Mouse (Mus musculus): ENCODE measurements around the gene Gm9745. TPM values are rescaled to one million over a fixed set of nuclear protein-coding genes. Genes with fewer than 3 reads are reported as not detected.
A peak's percentile ranks its signal among the peaks of the same experiment; 100 is the strongest.
"Not testable (repeated sequence)": the region's sequence is repeated elsewhere in the genome, so short reads cannot be mapped to it uniquely, and the experiment has no call there.

The Gm9745 gene
- total RNA-seq (2015) = not detected in 2 replicates
- not detected in 2 replicates for total RNA-seq (2017)

DNA sequence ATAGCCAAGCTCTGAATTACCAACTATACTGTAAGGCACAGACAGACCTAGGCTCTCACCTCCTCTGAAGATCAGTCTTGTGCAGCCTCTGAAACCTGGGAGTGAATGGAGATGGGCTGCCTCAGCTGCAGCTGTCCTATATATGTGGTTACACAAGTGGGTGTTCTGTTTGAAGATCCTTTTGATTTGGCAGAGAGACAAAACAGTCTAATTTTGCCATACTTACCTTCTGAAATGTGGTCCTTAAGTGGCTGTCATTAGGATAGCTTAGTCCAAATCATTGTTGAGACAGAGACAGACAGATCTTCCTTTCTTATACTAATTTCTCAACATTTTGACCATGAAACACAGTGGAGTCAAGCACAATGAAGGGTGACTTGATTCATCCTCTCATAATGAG lies at the start of gene Gm9745:
TSS of gene Gm9745 (minus strand) at position 101 of the 400 bp plus-strand sequence.
- not testable (repeated sequence) for ATAC-seq (replicated peaks; ENCODE audit: poor library complexity)

DNA sequence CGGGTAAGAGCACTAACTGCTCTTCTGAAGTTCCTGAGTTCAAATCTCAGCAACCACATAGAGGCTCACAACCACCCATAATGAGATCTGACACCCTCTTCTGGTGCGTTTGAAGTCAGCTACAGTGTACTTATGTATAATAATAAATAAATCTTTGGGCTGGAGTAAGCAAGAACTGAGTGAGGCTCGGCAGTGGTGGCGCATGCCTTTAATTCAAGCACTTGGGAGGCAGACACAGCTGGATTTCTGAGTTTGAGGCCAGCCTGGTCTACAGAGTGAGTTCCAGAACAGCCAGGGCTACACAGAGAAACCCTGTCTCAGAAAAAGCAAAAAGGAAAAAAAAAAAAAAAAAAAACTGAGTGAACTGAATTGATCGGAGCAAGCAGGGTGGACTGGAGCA lies 49.2 kb upstream of the Gm9745 start:
- ATAC-seq (replicated peaks; ENCODE audit: poor library complexity) = not testable (repeated sequence)

DNA sequence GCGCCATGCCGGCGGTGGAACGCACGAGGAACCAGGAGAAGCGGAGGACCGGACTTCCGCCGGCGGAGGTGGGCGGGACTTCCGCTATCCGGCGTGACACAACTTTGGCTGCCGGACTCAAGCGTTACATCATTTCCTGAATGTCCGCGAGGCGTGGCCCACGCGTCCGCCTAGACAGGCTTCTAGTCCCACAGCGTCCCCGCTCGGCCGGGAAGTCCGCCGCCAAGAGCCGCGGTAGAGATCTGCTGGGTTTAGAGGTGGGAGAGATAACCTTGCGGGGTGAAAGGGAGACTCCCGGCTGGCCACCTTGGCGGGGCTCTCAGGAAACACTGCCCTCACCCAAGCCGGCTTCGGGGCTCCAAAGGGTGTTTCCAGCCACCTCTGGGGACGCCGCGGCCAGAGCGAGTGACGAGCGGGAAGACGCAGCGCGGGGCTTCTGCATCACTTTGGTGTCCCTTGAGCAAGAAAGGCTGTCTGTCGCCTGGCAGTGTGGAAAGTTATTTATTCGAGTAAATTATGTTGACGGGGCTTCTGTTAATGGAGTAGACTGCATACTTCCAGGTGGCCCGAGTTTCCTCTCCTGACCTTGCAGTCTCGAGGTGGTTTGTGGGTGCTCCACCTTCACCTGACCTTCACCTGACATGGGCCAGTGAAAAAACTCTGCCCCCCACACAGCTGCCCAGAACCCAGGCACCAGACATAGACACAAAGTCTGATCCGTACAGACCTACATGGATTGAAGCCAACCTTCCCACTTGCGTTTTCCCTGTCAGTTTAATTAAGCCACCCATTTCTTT lies 48.2 kb upstream of the Gm9745 start, which contains the start of gene Gtpbp4:
TSS of gene Gtpbp4 (minus strand) at position 94 of the 797 bp plus-strand sequence.
- ATAC-seq (replicated peaks; ENCODE audit: poor library complexity) = peak; percentile 89

DNA sequence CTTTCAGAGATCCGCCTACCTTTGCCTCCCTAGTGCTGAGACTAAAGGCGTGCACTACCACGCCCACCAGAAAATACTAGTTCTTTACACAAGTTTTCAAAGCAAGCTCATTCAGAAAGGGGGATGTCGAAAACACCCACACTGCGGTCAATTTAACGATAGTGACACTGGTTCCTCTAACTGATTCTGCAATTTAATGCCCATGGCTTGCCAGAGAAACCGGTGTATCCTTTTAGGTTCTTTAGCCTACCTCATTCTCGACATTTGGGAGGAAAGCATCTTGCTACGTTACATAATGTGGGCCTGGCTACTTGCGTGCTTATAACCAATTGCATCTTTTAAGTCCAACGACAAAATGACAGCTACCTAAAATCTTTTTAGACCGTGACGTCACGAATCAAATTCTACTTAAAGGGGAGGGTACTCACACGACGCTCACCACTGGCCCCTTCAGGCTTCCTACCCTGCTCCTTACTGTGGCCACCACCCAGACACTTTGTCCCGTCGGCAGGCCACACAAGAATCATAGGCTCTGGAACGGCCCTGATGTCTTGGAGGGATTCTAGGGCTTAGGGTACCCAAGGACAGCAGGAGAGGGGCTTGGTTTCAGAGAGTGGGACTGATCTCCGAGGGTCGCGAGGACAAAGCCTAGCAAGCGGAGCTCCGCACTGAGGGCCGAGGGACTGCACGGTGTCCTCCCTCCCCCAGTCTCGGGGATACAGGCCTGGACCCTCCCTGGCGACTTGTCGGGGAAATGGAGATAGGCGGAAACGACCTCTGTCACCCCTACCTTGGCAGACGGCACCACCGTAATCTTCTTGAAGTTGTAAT lies 47.3 kb upstream of the Gm9745 start:
- peak; percentile 38 for ATAC-seq (replicated peaks; ENCODE audit: poor library complexity)

DNA sequence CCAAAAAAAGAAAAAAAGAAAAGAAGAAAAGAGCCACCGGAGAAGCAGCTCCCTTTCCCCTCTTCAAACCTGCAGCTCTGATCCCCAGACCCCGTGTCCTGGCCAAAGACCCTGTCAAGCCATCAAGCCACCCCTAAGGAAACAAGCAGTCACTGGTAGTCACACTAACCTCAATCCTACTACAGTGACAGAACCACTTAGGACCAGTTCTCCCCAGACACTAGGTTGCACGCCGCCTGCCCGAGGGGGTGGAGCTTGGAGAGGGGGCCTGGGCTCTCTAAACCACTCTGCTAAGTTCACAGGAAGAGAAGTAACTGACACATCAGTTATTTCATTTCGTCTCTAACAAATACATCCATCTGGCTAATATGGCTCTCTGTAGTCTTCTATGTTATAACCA lies 44.2 kb upstream of the Gm9745 start:
- no peak for ATAC-seq (replicated peaks; ENCODE audit: poor library complexity)

DNA sequence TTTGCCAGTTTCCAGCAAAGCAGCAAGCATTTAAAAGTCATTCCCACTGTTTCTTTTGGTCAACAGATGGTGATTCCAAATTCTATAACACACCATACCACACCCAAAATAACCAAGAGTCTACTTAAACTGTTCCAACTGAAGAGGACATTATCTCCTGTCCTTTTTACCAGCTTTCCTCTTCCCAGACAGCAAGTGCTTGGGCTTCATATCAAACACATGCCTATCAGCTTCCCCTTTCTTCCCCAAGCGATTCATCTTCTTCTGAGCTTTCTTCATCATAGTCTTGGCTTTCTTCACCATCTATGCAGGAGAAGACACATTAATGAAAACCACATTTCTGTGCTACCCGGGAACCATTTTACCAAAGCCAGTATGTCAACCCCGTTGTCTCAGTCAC lies 24.9 kb upstream of the Gm9745 start:
- no peak for ATAC-seq (replicated peaks; ENCODE audit: poor library complexity)

DNA sequence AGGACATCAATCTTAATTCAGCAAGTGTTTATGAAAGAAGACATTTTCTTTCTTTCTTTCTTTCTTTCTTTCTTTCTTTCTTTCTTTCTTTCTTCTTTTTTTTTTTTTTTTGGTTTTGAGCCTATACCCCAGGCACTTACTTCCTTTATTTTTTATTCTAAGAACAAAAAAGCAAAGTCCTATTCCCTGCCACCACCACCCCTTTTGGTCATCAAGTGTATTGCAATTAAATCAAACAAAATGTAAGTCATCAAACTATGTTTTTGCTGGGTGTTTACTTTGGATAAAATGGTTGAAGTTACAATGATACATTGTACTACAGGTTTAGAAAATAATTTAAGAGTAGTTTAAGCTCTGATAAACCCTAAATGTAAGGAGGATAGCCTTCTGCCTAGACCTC lies 24.3 kb upstream of the Gm9745 start:
- no peak for ATAC-seq (replicated peaks; ENCODE audit: poor library complexity)

DNA sequence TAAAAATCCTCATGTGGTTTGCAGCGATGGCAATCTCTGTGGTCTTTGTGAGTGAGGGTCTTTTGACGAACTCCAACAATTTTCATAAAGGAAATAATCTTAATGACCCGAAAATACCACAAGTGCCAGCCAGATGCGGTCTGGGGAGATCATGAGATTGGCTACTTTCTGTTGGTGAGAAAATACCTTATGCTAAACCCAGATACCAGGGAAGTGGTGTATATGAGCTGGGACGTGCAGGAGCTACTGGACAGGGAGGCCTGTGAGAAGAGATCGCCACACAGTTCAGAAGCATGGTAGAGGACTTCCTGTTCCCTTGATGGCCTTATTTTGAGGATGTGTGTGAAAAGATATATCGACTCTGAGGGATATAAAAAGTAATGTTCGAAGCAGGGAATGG lies 19.7 kb upstream of the Gm9745 start:
- peak; percentile 78 for ATAC-seq (replicated peaks; ENCODE audit: poor library complexity)

DNA sequence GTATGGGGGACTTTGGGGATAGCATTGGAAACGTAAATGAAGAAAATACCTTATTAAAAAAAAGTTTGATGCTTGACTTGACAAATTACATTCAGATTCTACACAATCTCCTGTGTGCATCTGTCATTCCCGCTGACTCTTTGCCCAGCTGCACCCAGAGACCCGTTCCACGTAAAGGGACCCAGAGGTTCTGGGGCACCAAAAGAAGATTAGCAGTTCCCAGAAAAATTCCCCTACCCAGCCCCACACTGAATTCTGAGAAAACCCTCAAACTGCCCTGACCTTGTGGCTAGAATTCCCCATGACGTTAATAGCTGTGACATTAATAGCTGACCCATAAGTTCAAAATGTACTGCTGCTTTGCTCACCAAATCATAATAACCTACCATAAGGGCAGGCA lies 17.2 kb upstream of the Gm9745 start:
- ATAC-seq (replicated peaks; ENCODE audit: poor library complexity) = no peak

DNA sequence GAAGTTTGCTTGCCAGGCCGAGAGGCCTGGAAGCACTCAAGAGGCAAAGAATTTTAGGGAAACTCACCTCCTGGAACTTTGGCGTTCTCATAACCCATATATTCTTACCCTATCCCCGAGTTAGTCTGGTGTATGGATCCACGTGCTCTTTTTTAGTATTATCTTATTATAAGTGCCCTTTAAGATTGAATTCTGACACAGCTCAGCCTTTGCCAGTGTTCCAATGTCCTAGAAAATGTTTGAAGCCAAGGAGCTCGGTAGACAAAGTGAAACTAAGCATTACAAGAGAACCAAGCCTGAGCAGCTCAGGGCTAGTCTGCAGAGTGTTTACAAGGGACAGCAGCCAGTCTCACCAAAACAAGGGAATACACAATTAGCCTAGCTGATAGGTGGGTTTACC lies 14.2 kb upstream of the Gm9745 start:
- not testable (repeated sequence) for ATAC-seq (replicated peaks; ENCODE audit: poor library complexity)

DNA sequence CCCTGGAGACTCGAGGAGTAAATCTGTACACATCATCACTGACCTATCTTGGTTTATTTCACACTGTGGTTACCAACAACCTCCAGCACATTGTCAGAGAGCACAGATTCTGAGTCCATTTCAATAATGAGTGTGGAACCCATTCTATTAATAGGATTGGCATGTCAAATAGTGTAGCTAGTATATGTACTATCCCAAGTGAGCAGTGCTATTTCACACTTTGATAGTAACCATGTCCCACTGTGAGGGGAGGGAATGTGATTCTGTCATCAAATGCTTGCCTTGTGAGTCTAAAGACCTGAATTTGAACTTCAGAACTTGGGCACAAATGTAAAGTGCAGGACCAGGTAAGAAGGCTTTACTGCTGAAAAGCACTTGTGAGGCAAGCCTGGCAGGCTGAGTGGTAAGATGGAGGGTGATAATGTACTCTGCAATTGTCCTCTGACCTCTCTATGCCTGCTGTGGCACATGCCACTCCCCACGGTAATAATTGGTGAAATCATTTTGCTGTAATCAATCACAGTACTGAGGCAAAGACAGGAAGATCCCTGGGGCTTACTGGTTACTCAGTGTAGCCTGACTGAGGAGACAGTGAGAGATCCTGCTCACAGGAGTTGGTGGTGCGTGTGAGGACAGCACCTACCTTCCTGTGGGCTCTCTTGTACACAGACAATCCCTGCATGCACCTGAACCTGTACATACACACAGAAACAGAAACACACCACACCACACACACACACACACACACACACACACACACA lies 13.3 kb upstream of the Gm9745 start:
- ATAC-seq (replicated peaks; ENCODE audit: poor library complexity) = not testable (repeated sequence)

DNA sequence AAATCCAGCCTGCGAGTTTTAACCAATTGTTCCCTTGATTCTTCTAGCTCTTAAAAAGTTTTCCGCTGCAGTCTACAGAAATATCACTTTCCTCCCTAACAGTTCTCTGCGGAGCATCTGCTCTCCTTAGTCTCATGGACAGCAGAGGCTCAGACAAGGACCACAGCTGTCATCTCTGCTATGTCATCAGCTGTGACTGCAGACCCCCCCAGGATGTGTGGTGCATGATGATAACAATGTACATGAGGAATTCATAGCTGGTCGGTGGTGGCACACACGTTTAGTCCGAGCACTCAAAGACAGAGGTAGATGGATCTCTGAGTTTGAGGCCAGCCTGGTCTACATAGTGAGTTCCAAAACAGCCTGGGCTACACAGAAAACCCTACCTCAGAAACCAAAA lies 11.5 kb upstream of the Gm9745 start:
- peak; percentile 60 for ATAC-seq (replicated peaks; ENCODE audit: poor library complexity)

DNA sequence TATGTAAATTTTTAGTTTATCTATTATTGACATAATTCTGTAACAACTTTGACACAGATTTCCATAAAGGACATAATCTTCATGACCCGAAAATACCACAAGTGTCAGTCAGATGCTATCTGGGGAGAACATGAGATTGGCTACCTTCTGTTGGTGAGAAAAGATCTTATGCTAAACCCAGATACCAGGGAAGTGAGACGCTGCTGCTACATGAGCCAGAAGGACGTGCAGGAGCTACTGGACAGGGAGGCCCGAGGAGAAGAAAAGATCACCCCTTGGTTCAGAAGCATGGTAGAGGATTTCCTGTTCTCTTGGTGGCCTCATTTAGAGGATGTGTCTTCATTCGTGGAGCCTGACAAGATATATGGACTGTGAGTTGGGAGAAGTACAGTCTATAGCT lies 11.0 kb upstream of the Gm9745 start:
- ATAC-seq (replicated peaks; ENCODE audit: poor library complexity) = not testable (repeated sequence)

DNA sequence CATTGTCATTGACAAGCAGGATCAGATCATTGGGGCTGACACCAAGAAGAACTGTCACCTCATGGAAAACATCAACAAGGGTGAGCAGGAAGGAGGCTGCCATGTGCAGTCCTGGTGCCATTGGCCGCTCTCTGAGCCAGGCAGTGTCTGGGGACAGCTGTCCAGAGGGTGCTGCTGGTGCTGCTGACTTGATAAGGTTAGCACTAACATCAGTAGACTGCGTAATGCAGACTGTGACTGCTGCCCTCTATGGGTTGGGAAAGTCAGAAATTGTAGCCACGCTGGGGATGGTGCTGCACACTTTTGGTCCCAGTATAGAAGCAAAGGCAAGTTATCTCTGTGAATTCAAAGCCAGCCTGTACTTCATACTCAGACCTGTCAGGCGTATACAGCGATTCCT lies 8.8 kb upstream of the Gm9745 start:
- ATAC-seq (replicated peaks; ENCODE audit: poor library complexity) = peak; percentile 75

DNA sequence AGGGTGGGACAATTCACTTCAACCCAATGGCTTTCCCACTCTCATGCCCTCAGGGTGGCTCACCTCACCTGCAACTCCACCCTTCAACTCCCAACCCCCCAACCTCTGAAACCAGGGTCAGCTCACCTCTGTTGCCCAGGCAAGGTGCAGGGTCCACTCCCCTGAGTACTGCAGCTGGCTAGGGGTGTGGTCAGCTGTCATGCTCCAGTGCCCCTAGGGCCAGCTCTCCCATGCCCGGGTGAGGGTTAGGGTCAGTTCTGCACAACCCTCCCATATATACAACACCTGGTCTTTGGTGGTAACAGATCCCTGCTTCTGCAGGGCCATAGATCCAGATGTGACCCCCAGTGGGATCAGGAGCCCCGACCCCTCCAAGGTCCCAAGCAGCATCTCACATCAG lies 7.1 kb upstream of the Gm9745 start:
- not testable (repeated sequence) for ATAC-seq (replicated peaks; ENCODE audit: poor library complexity)

DNA sequence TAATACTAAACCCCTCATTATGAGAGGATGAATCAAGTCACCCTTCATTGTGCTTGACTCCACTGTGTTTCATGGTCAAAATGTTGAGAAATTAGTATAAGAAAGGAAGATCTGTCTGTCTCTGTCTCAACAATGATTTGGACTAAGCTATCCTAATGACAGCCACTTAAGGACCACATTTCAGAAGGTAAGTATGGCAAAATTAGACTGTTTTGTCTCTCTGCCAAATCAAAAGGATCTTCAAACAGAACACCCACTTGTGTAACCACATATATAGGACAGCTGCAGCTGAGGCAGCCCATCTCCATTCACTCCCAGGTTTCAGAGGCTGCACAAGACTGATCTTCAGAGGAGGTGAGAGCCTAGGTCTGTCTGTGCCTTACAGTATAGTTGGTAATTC lies 4.5 kb upstream of the Gm9745 start, which contains the start of gene Idi2:
TSS of gene Idi2 (plus strand) at position 301 of the 400 bp plus-strand sequence.
- ATAC-seq (replicated peaks; ENCODE audit: poor library complexity) = not testable (repeated sequence)

DNA sequence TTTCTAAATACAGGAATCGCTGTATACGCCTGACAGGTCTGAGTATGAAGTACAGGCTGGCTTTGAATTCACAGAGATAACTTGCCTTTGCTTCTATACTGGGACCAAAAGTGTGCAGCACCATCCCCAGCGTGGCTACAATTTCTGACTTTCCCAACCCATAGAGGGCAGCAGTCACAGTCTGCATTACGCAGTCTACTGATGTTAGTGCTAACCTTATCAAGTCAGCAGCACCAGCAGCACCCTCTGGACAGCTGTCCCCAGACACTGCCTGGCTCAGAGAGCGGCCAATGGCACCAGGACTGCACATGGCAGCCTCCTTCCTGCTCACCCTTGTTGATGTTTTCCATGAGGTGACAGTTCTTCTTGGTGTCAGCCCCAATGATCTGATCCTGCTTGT lies 4.2 kb downstream of the Gm9745 start:
- ATAC-seq (replicated peaks; ENCODE audit: poor library complexity) = peak; percentile 88

DNA sequence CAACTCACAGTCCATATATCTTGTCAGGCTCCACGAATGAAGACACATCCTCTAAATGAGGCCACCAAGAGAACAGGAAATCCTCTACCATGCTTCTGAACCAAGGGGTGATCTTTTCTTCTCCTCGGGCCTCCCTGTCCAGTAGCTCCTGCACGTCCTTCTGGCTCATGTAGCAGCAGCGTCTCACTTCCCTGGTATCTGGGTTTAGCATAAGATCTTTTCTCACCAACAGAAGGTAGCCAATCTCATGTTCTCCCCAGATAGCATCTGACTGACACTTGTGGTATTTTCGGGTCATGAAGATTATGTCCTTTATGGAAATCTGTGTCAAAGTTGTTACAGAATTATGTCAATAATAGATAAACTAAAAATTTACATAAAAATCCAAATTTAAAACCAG lies 6.3 kb downstream of the Gm9745 start:
- ATAC-seq (replicated peaks; ENCODE audit: poor library complexity) = peak; percentile 27; the same call in 1 of the 2 replicates

DNA sequence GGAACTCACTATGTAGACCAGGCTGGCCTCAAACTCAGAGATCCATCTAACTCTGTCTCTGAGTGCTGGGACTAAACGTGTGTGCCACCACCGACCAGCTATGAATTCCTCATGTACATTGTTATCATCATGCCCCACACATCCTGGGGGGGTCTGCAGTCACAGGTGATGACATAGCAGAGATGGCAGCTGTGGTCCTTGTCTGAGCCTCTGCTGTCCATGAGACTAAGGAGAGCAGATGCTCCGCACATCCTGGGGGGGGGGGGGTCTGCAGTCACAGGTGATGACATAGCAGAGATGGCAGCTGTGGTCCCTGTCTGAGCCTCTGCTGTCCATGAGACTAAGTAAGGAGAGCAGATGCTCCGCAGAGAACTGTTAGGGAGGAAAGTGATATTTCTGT lies 6.9 kb downstream of the Gm9745 start:
- not testable (repeated sequence) for ATAC-seq (replicated peaks; ENCODE audit: poor library complexity)

DNA sequence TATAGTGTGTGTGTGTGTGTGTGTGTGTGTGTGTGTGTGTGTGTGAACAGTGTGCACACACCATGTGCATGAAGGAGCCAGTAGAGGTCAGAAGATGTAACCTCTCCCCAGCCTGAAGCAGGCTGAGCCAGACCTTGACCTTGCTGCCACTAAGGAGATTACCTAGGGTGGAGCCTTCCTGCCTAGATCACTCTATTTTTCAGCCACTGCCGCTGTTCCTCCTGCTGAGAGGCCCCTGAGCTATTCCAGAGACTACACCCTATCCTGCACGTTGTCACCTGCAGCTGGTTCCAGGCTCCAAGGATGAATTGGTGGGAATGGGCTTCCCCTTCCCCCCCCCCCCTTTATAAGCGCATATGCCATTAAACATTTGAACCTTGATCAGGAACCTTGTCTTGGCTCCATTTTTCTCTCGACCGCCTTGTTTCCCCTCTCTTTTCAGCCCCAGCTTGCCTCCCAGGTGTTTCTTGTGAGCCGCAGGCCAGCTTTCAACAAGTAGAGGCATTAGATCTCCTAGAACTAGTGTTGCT lies 10.4 kb downstream of the Gm9745 start:
- ATAC-seq (replicated peaks; ENCODE audit: poor library complexity) = not testable (repeated sequence)

DNA sequence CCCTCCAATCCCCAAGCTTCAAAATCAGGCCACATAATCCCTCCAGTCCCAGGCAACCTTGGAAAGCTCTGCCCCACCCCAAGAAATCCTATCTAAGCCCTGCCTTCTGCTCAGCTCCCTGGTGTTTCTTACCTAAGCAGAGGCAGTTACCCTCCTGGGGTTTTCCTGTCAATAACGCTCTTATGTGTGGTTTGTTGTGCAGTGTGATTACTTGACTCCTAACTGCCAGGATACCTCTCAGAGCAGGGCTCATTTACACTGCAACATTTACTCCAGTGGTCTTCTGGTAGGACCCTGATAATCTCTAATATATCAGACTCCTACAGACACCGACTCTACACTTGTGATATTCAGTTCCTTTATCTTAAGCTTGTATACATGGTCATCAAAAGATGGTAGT lies 14.5 kb downstream of the Gm9745 start:
- ATAC-seq (replicated peaks; ENCODE audit: poor library complexity) = peak; percentile 80

Measured in megakaryocyte progenitor cell, adult 5-6 weeks (primary cell).